Mouse (Mus musculus) kidney, embryonic 14.5 days (tissue): Measurements from ENCODE around the gene Ptpdc1. TPM values are rescaled to one million over a fixed set of nuclear protein-coding genes. Genes with fewer than 3 reads are reported as not detected.

Source experiments
- ATAC-seq: fragments of 200-750 bp; cut with Nextera tagmentation; 2 replicates; pipeline ENCODE4 v1.8.0; 2017; ENCODE audit warnings: moderate number of reproducible peaks, mild to moderate bottlenecking, moderate TSS enrichment, moderate library complexity; ENCODE audit not compliant: low FRiP score, low TSS enrichment
- H3K27ac ChIP-seq: fragments of 300-500 bp; sonication (generic); 2 replicates; pipeline ENCODE4 v1.5.1; 2014; ENCODE audit warnings: low read depth, mild to moderate bottlenecking, low read length, moderate library complexity, mixed read lengths
- H3K27me3 ChIP-seq: fragments of 300-500 bp; sonication (generic); 2 replicates; pipeline ENCODE4 v1.6.1; 2014; ENCODE audit warnings: mild to moderate bottlenecking, low read length; ENCODE audit not compliant: control insufficient read depth, insufficient read depth
- H3K36me3 ChIP-seq: fragments of 300-500 bp; sonication (generic); 2 replicates; pipeline ENCODE4 v1.6.1; 2014; ENCODE audit warnings: low read length, mixed read lengths; ENCODE audit not compliant: control insufficient read depth, insufficient read depth
- H3K4me1 ChIP-seq: fragments of 300-500 bp; sonication (generic); 2 replicates; pipeline ENCODE4 v1.6.1; 2014; ENCODE audit warnings: low read length, mixed read lengths; ENCODE audit not compliant: control insufficient read depth, insufficient read depth
- H3K4me2 ChIP-seq: fragments of 300-500 bp; sonication (generic); replicated peaks from 2 replicates; pipeline ENCODE4 v1.6.1; 2014; ENCODE audit warnings: low read depth, mild to moderate bottlenecking, low read length
- H3K4me3 ChIP-seq: fragments of 300-500 bp; sonication (generic); 2 replicates; pipeline ENCODE4 v1.5.1; 2014; ENCODE audit warnings: mild to moderate bottlenecking, low read length
- H3K9ac ChIP-seq: fragments of 300-500 bp; sonication (generic); 2 replicates; pipeline ENCODE4 v1.6.1; 2014; ENCODE audit warnings: low read depth, mild to moderate bottlenecking, low read length, moderate library complexity
- H3K9me3 ChIP-seq: fragments of 300-500 bp; sonication (generic); 2 replicates; pipeline ENCODE4 v1.6.1; 2016; ENCODE audit warnings: low read length; ENCODE audit not compliant: control insufficient read depth
- WGBS: fragments of 180-500 bp; shearing (Covaris S2); extraction: QIAGEN DNeasy Blood & Tissue Kit; methylation state at CpG from one replicate; pipeline ENCODE4 v1.1.7; 2014; 5-methylcytosine and 5-hydroxymethylcytosine counted together
- polyA plus RNA-seq: library from polyadenylated mRNA; unstranded; fragments of >200 nt; fragmentation: Nextera tagmentation; extraction: Ambion mirVana; gene quantifications from 2 replicates; pipeline ENCODE4 v1.2.1, GENCODE M21; 2014

The Ptpdc1 gene
- polyA plus RNA-seq, 1 experiment from 2014 or later = 15.0 TPM

GRCm38 (mm10) chr13:48571298-48571697 is 54.2 kb downstream of the Ptpdc1 start:
- no peaks in the 10 kb centered on the region for H3K9me3 ChIP-seq
- WGBS = 77% methylated on average over 5 of the region's 5 CpGs
- H3K4me2 ChIP-seq = no peak overlapping the region
- H3K4me1 ChIP-seq = peaks cover 17% of the 10 kb centered on the region
- H3K27ac ChIP-seq = no peak overlapping the region
- ATAC-seq = no peak
- no peak overlapping the region for H3K4me3 ChIP-seq
- no peaks in the 10 kb centered on the region for H3K27me3 ChIP-seq
- no peak overlapping the region for H3K9ac ChIP-seq
- H3K36me3 ChIP-seq = no peaks in the 10 kb centered on the region

GRCm38 (mm10) chr13:48569576-48570132 is 55.8 kb downstream of the Ptpdc1 start:
- H3K36me3 ChIP-seq = no peaks in the 10 kb centered on the region
- no peak overlapping the region for H3K4me2 ChIP-seq
- H3K27me3 ChIP-seq = no peaks in the 10 kb centered on the region
- no peaks in the 10 kb centered on the region for H3K9me3 ChIP-seq
- no peak overlapping the region for H3K27ac ChIP-seq
- ATAC-seq = no peak
- peaks cover 22% of the 10 kb centered on the region for H3K4me1 ChIP-seq
- no peak overlapping the region for H3K4me3 ChIP-seq
- H3K9ac ChIP-seq = no peak overlapping the region
- WGBS = 80% methylated on average over 5 of the region's 5 CpGs

- ATAC-seq = no peak
- H3K4me3 ChIP-seq = no peak overlapping the region
- H3K9ac ChIP-seq = no peak overlapping the region
- 0 out of 2 replicates have a peak, but pooled peaks cover 13% of the 10 kb centered on the region for H3K4me1 ChIP-seq
- peak overlapping the region; percentile 31; the same call in 1 of the 2 replicates for H3K27ac ChIP-seq
- H3K4me2 ChIP-seq = no peak overlapping the region
- H3K36me3 ChIP-seq = no peaks in the 10 kb centered on the region
- WGBS = 83% methylated on average over 3 of the region's 3 CpGs
- H3K27me3 ChIP-seq = no peaks in the 10 kb centered on the region
- H3K9me3 ChIP-seq = no peaks in the 10 kb centered on the region
Measured at GRCm38 (mm10) chr13:48567646-48568045, 57.8 kb downstream of the Ptpdc1 start.

GRCm38 (mm10) chr13:48566116-48566935 is 59.1 kb downstream of the Ptpdc1 start:
- H3K36me3 ChIP-seq = no peaks in the 10 kb centered on the region
- WGBS = 31% methylated on average over 13 of the region's 13 CpGs
- ATAC-seq = peak; percentile 89
- no peak overlapping the region for H3K4me2 ChIP-seq
- H3K4me1 ChIP-seq = 0 out of 2 replicates have a peak, but pooled peaks cover 13% of the 10 kb centered on the region
- H3K4me3 ChIP-seq = no peak overlapping the region
- H3K27ac ChIP-seq = peak overlapping the region; percentile 94
- H3K9me3 ChIP-seq = no peaks in the 10 kb centered on the region
- H3K9ac ChIP-seq = peak overlapping the region; percentile 28; the same call in 1 of the 2 replicates
- no peaks in the 10 kb centered on the region for H3K27me3 ChIP-seq

GRCm38 (mm10) chr13:48564881-48565600 is 60.4 kb downstream of the Ptpdc1 start:
- H3K27ac ChIP-seq = 0 out of 2 replicates have a peak overlapping the region, but pooled peaks have one; percentile 94
- 93% methylated on average over 5 of the region's 5 CpGs for WGBS

GRCm38 (mm10) chr13:48562336-48562735 is 63.1 kb downstream of the Ptpdc1 start:
- Histone ChIP-seq H3K27me3 (no peaks in the 10 kb centered on the region), H3K9ac (no peak overlapping the region), H3K4me3 (no peak overlapping the region), H3K9me3 (no peaks in the 10 kb centered on the region), H3K4me2 (no peak overlapping the region), H3K4me1 (0 out of 2 replicates have a peak, but pooled peaks cover 12% of the 10 kb centered on the region), H3K36me3 (no peaks in the 10 kb centered on the region), H3K27ac (no peak overlapping the region)
- WGBS = 87% methylated on average over 5 of the region's 5 CpGs
- ATAC-seq = no peak

More at GRCm38 (mm10) chr13:48564881-48565600, 60.4 kb downstream of the Ptpdc1 start:
- Histone ChIP-seq H3K9ac (no peak overlapping the region), H3K9me3 (no peaks in the 10 kb centered on the region), H3K4me1 (0 out of 2 replicates have a peak, but pooled peaks cover 13% of the 10 kb centered on the region), H3K4me2 (no peak overlapping the region), H3K36me3 (no peaks in the 10 kb centered on the region), H3K4me3 (no peak overlapping the region), H3K27me3 (no peaks in the 10 kb centered on the region)
- ATAC-seq = no peak

- 88% methylated on average over 2 of the region's 2 CpGs for WGBS
- Histone ChIP-seq H3K4me3 (no peak overlapping the region), H3K36me3 (no peaks in the 10 kb centered on the region), H3K27ac (no peak overlapping the region), H3K4me1 (0 out of 2 replicates have a peak, but pooled peaks cover 10% of the 10 kb centered on the region), H3K4me2 (no peak overlapping the region), H3K9ac (no peak overlapping the region), H3K27me3 (no peaks in the 10 kb centered on the region), H3K9me3 (no peaks in the 10 kb centered on the region)
- ATAC-seq = no peak
Measured at GRCm38 (mm10) chr13:48561481-48561880, 64.0 kb downstream of the Ptpdc1 start.

GRCm38 (mm10) chr13:48555976-48556375 is 69.5 kb downstream of the Ptpdc1 start:
- Histone ChIP-seq H3K4me3 (no peak overlapping the region), H3K36me3 (no peaks in the 10 kb centered on the region), H3K27me3 (no peaks in the 10 kb centered on the region), H3K4me1 (no peaks in the 10 kb centered on the region), H3K9ac (no peak overlapping the region), H3K9me3 (no peaks in the 10 kb centered on the region), H3K27ac (no peak overlapping the region), H3K4me2 (no peak overlapping the region)
- 88% methylated on average over 1 of the region's 1 CpGs for WGBS
- ATAC-seq = no peak
